Mouse (Mus musculus): ENCODE results near the gene Tmem131l.

- no peak for TF ChIP-seq CTCF (IDR thresholded peaks at IDR 0.05; ENCODE audit: extremely low read depth, insufficient read depth, low read length)
- TF ChIP-seq POLR2A (IDR thresholded peaks at IDR 0.05; ENCODE audit: extremely low read depth, insufficient read depth, low read length), result no peak
Measured at GRCm38 (mm10) chr3:83947476-83948245, 92.3 kb downstream of the Tmem131l start.
